Mouse (Mus musculus): ENCODE data around the gene Lrrc63.

Lrrc63 gene

DNA sequence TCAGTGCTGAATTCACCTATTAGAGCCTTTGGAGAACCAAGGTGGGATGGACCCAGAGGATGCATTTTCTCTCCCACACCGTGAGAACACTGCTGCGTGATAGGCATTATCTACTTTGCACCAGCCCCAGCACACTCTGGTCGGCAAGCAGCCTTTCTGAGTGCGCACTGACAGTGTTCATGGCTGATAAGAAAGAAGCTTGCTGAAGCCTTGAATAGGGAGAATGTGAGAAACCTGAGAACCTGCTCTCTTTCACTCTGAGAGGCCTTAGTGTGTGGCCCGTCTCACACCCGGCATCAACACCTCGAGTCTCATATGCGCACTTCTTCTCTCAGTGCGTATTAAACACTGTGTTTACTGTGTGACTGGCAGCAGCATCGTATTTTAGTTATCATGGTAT lies 7.8 kb upstream of the Lrrc63 start:
- CTCF ChIA-PET = interaction anchor here (0.6 kb wide), 1 partner anchor 86 kb away, joined by 4 read pairs; no protein-coding TSS in a partner anchor

DNA sequence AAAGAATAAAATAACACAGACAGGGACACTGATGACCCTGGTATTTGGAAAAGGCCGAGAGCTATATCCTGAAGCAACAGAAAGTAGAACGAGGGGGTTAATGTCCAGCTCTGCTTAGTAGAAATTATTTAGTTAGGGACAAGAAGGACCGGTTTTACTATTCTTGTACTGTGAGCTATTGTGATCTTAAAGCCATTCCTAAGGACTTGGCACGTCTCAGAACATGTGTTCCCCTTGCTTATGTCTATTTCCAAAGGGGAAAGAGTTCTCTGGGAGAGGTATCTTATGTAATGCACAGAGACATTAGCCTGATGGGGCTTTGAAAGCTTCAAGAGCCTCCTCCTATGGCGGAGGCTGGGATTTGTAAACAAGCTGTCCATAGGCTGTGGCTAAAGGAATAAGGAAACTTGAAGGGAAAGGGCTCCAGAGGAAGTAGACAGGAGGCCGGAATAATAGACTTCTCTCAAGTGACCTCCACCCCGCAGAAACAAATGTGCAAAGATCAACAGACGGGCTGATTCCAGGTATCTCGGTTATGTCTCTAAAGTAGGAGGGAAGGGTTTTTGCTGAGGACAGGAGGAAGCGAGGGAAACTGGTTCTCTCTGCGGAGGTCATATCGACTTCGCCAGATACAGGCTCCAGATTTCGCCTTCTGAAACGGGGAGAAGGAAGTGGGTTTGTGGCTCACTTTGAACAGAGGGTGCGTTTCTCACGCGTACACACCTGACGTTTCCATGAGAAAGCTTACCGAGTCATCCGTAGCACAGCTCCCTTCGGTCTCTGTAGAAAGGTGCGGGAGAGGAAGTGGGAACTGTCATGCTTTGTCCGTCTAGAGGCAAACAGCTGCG lies 5.7 kb upstream of the Lrrc63 start:
- CTCF ChIA-PET = interaction anchor here (0.6 kb wide), 1 partner anchor 150 kb away, joined by 4 read pairs; no protein-coding TSS in a partner anchor

DNA sequence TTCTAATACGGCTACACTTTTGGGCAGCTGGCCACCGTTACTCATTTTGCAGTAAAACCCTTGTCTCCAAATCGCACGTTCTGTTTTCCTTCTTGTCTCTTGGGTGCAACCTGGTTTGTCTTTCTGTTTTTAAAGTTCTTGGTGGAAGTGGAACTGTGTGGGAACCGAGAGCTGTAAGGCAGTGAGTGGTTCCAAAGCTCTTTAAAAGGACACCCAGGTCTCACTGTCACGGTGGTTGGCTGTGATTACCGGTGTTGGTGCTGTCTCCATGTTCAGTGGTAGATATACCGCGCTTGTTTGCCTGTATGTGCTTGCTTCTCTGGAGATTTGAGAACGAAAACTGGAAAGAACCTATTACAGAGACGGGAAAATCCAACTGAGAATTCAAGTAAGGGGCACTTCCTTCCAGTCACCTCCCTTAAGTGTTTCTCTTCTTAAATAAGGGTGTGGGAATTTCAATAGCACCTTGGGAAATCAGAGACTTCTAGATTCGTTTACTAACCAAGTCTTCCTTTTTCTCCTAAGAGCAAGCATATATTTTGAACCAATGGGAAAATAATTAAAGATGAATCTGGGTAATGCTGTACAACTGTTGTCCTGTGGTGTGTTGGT lies 749 bp upstream of the Lrrc63 start:
- CTCF ChIA-PET = interaction anchor here (0.6 kb wide), 2 partner anchors 63 to 146 kb away, joined by 3 read pairs; no protein-coding TSS in a partner anchor

DNA sequence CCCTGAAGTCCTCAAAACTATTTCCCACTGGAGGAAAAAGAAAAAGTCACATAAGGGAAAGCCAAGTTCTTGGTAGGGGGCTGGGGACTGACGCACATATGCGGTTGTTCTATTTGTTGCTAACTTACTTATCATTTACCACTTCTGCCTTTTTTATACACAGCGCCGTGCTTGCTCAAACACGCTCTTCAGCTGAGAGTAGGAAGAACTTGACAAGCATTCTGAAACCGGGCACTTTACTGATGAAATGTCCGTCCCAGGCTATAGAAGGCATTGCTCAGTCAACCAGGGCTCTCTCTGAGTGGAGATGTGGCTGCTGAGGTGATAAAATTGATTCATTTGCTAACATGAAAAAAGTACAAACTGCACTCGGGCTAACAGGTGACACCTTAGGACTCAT lies 9.0 kb downstream of the Lrrc63 start:
- CTCF ChIA-PET = no interaction called here

DNA sequence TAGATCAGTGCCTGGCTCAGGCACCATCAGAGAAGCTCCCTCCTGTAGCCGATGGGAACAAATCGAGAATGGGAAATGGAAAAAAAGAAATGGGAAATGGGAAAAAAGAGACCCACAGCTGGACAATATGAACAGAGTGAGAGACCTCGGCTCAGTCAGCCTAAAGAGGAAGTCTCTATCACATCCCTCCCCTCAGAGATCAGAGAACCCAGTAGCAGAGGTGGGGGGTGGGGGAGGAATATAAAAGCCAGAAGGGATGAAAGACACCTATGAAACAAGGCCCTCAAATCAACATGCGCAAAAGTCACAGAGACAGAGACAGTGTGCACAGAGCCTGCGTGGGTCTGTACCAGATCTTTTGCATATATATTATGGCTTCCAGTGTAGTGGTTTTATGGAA lies 27.7 kb downstream of the Lrrc63 start:
- CTCF ChIA-PET = no interaction called here

DNA sequence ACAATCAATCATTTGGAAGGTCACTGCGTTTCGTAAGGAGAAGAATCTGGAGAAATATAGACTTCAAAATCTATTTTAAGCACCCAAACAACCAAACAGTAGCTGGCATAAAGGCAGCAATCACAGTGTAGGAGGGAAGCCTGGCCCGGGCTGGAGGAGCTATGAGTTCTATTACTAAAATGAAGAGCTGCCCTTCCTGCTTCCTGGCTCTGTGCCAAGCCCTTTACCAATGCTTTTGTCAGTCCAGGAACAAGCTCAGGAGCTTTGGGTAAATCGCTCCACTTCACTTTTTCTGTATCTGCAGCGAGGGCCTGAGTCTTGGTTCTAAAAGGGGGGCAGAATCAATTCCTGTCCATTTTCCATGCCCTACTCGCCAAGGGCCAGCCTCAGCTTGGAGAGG lies 52.7 kb downstream of the Lrrc63 start:
- CTCF ChIA-PET = no interaction called here

DNA sequence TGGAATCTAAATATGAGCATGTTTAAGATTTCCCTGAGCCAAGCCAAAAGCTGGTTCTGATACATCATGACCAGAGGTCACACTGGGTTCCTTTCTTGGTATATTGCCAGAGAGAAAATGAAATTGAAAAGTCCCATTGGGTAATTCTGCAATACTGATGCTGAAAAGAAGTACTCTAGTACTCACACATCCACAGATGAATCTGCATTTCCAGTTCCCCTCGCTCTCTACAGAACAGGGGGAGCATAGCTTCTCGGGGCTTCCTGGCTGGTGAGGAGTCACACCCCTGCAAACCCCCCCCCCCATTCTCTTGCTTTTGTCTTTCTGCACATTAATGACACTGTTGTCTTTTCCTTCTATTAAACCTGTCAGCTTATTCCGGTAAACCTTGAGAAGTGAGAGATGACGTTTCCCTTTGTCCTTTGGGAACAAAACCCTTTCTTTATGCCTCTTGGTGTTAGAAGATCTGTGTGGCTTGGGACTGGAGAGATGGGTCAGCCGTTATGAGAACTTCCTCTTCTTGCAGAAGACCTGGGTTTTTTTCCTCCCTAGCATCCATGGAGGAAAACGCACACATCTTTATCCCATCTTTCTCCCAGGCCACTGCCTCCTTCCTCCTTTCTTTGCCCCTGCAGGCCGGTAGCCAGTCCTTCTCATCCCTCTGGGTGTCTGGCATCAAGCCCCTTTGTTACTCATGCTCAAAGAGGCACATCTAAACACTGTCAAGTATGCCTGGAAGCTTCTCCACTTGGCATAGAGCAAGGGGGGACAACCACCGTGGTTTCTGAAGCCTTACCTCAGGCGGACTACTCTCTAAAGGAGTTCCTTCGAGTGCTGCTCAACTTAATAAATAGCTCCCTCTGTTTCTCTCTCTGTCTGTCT lies 55.1 kb downstream of the Lrrc63 start:
- CTCF ChIA-PET = interaction anchor here (1.1 kb wide), 1 partner anchor 280 kb away, joined by 3 read pairs; no protein-coding TSS in a partner anchor

DNA sequence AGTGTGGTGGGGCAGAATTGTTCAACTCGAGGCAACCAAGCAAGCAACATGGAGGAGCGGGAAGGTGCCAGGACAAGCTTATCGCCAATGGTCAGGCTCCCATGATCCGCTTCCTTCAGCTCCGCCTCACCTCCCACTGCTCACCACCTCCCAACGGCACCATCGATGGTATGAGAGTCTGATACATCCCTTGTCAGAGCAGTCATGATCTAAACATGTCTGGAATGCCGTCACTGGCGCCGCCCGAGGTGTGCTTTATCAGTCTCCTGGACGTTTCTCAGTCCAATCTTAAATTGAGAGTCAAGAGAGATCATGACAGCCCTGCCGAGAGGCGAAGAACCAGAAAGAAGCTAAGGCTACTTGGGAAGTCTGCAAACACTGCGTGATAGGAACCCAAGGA lies 59.6 kb downstream of the Lrrc63 start:
- CTCF ChIA-PET = no interaction called here

DNA sequence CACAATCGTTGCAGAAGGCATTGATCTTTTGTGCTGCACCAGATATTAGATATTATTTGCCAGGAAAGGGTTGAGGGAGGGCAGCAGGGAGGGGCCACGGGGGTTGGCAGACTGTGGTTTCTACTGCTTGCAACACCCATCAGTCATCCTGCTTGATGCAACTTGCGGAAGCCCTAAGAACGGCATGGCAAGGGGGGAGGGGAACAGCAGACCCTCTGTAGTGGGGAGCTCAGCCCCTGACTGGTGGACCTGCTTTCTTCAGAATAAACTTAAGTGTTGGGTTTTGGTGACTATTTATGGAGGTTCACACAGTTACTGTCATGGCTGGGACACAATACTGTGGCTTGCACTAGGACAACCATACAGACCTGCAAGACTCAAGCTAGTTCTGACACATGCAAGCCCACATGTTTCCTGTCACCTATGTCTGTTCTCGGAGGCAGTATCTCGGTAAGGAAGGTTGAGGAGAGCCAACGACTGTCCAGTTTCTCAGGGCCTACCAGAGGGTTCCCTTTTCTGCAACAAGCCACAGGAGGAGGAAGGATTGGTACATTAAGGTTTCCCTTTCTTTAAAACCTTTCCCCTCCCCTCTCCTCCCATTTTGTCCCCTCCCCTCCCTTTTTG lies 61.2 kb downstream of the Lrrc63 start:
- CTCF ChIA-PET = interaction anchor here (1.1 kb wide), 1 partner anchor 15 kb away, joined by 11 read pairs; no protein-coding TSS in a partner anchor

DNA sequence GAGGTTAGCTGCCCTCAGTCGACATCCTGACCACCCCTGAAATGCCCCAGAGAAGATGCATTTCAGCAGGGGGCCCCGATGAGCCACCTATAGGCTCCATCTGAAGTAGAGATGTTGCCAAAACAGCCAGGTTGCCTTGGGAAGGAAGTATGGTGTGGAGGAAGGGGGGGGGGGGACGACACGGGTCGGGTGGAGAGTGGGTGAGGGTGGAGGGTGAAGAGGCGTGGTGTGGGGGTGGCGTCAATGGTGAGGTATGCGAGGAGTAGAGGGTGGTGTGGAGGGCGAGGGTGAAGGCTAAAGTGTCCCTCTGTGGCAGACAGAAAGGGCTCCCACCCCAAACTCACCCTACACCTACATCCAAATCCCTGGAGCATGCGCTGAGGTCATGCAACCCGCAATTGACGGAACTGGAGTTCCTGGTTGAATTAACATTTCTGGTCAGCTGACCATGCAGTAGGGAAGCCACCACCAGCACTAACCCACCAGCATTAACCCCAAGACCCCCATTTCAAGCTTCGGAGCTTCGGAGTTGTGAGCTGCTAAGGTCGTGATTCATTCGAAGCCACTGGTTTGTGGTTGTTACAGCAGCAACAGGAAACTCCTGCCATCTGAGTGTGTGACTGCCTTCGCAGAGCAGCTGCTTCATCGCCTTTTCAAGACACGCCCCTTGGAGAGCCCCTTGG lies 62.1 kb downstream of the Lrrc63 start:
- CTCF ChIA-PET = interaction anchor here (1.1 kb wide), 1 partner anchor 16 kb away, joined by 11 read pairs; no protein-coding TSS in a partner anchor

DNA sequence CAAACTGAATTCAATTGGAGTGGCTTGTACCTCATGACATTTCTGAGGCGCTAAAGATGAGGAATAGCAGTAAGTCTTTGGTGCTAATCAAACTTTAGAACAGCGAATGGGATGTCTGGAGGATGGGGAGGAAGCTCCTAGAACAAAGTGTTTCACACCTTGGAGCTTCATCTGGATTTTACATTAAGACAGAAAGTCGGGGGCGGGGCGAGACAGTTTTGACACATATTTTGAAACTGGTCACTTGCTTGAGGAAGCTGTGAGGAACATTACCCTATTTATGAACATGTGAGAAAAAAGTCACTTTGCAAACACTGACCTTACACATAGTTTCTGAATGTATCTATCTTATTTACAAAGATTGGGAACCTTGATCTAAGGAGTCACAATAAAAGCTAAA lies 65.5 kb downstream of the Lrrc63 start:
- CTCF ChIA-PET = interaction anchor here (1.0 kb wide), 1 partner anchor 15 kb away, joined by 4 read pairs; no protein-coding TSS in a partner anchor

DNA sequence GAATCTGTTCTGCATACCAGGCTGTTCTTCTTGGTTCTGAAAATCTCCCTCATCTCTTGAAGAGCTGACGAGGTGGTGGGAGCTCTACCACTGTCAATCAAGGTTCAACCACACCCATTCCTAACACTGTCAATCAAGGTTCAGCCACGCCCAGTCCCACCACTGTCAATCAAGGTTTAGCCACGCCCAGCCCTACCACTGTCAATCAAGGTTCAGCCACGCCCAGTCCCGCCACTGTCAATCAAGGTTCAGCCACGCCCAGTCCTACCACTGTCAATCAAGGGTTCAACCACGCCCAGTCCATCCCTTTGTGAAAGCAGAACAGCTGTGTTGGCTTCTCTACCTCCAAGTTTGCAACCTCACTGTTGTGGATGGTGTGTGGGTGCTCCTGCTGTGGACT lies 66.2 kb downstream of the Lrrc63 start:
- CTCF ChIA-PET = no interaction called here

DNA sequence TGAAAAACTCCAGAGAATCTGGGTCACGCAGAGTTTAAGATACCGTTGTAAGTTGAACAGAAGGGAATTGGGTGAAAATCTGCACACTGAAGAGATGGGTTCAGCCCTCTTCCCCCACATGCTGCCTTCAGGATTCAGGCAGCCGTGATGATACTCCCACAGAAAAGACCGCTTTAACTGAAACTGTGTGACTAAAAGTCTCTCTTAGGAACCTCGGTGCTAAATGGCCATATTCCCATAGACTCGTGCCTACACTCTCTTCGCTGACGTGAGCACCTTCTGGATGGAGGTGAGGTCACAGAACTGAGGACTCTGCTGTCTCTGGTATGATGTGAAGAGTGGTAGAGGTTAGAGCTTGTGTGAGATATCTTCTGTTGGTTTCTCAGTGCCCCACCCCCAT lies 66.7 kb downstream of the Lrrc63 start:
- CTCF ChIA-PET = no interaction called here

DNA sequence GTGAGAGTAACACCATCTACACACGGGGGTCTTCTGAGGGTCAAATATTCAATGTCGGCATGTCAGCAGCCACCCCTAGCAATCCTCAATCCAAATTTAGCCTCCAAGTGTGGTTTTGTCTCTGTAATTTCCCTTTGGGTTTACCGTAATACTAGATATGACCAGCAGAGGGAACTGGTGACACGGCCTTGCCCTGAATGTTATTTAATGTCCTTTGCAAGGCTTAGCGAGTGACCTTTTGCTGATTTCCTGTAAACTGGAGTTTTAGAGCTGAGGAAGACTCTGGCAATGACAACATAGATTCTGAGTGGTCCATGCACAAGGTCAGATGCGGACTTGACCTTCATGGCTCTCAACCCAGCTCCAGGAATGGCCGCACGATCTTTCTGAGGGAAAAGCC lies 70.1 kb downstream of the Lrrc63 start:
- CTCF ChIA-PET = interaction anchor here (1.2 kb wide), 1 partner anchor 328 kb away, joined by 4 read pairs; the partner anchor contains the start of gene Esd

DNA sequence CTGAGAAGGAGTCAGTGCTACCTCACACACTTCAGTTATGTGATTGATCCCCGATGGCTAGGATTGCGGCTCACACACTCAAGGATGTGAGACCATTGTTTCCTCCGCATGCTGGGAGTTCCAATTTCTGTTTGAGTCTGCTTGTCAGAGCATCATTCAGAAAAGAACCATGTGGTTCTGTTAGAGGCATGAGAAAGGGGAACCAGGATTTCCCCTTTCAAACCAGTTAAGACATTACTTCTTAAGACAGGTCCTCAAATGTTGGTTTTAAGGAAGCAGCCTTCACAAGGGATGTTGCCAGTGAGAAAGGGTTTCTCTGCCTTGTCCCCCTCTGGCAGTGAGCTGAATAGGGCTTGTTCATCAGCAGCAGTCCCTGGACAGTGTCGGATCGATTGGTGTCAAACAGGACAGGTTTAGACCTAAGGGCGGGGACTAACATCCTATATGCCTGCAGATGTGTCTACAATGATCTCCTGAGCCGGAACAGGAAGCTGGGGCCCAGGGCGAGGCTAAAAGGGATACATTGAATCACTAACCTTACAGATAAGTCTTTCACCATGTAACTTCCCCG lies 73.7 kb downstream of the Lrrc63 start:
- CTCF ChIA-PET = no interaction called here

DNA sequence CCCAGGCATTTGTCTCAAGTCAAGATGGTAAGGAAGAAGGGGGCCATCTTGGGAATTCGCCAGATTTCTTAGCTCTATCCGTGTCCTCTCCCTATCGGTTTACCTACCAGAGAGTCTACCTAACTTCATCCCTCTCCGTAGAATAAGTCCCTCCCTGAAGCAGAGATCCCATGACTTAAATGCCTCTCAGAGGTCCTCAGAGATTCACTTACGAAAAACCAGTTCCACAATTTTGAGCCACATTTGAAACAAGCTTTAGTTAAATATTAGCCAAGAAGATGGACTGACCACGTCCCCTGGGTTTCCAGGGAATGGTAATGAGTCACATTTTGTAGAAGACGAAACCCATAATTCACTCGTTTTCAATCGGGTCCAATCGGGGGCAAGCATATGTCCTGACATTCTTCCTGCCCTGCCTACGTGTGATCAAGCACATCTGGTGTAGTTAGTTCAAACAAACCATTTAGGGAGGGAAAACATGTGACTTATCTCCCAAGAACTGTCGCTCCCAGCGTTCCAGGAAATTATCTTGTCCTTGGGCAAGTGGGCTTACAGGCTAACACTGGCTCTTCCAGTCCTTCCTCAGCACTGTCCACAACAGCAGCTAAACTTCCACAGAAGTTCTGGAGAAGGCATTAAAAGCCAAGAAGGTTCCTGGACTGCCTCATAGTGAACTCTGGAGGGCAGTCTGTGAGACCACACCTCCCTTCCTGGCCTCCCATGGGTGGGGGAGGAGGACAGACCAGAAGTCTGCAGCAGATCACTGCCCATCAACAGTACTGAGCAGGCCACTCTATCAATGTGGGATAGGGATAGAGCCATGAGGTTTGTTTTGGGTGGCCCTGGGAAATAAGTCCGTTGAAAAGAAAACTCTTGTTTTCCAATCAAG lies 76.0 kb downstream of the Lrrc63 start:
- CTCF ChIA-PET = interaction anchor here (0.7 kb wide), 1 partner anchor 94 kb away, joined by 3 read pairs; no protein-coding TSS in a partner anchor

DNA sequence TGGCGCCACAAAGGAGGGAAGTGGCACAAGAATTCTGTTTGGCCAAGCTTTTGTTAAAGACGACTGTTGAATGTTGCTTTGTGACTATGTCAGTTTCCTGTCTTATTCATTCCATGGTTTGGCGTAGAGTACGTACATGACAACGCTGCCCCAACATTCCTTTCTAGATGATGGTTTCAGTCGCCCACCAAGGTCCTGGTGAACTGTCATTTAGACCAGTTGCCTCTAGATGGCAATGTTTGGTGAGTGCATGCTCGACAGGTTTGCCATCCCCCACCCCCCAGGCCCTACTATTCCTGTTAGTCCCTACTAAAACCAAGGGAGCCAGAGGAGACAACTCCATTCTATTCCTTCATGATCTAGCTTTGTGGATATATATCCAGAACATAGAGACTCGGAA lies 78.2 kb downstream of the Lrrc63 start:
- CTCF ChIA-PET = interaction anchor here (0.6 to 1.2 kb wide), 4 partner anchors 16 to 280 kb away, joined by 4 to 5 read pairs (median 4); no protein-coding TSS in a partner anchor

DNA sequence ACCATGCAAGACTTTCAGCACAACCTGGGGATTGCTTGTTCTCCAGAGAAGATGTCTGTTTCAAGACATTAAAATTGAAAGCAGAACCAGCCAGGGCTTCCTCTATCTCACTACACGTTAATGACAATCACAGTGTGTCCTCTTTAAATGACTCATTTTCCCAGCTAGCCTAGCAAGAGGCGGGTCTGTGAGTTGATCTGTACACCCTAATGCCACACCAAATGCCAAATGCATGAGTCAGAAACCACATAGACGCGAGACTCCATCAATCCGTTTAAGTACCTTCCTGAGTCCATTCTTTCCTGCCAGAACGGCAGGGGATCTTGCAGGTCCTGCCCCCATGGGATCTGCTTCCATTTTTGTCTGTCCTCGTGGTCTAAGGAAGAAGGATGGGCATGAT lies 85.5 kb downstream of the Lrrc63 start:
- CTCF ChIA-PET = no interaction called here

DNA sequence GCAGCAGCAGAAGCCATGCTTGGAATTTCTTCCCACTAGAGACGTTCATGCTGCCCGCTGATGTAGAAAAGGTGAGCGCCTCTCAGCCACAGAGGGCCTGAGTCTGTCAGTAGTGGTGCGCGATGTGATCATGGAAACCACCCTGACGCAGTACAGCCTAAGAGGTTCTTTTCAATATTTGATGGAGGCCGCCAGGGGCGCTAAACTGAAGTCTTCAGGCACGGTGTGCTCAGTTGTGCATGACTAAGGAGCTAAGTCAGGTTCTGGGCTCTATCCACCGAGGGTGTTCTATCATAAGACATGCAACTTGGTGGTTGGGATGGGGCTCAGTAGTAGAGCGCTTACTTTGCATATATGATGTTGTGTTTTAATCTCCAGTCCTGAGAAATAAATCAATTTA lies 95.2 kb downstream of the Lrrc63 start:
- CTCF ChIA-PET = interaction anchor here (0.6 kb wide), 1 partner anchor 14 kb away, joined by 3 read pairs; no protein-coding TSS in a partner anchor

Data from spleen, embryonic (tissue).